ENCODE assay signal across 8 mouse cellular contexts in genomic region chr3:25653010-25653409, GRCm38 (mm10).
A peak's percentile ranks its signal among the peaks of the same experiment; 100 is the strongest.
DNase-seq lines count a peak whose midpoint lies in the region; ATAC-seq and TF ChIP-seq lines count a peak whose summit lies in the region.

No protein-coding gene starts in this region.

- WGBS in cerebellum, adult 2 months = 81% methylated on average over 4 of the region's 4 CpGs

- DNase-seq in layer of hippocampus, adult 2 months (ENCODE audit: low spot score in 2 of 2) = no peak
- no peak for DNase-seq in layer of hippocampus, adult 9-10 months (ENCODE audit: low spot score)
- DNase-seq in MEL-GATA-1-ER (ENCODE audit: extremely low read depth, low read depth) = peak; percentile 13
- peak; percentile 38 to 44 for DNase-seq in cerebellum, adult 2 months
- peak; percentile 23 for DNase-seq in forelimb bud, embryonic 11.5 days (ENCODE audit: low read depth, low spot score)
- DNase-seq in right cerebral cortex, postnatal 25 days = no peak
- DNase-seq in T-cell, adult 2 months (ENCODE audit: low spot score) = no peak

- TF ChIP-seq POLR2A in cerebellum, adult 2 months (IDR thresholded peaks at IDR 0.05; ENCODE audit: borderline replicate concordance, insufficient read depth, low read length) = no peak

- no peaks in the 10 kb centered on the region; the same call in 1 of the 2 replicates for H3K4me1 ChIP-seq in cerebellum, adult 2 months (ENCODE audit: control insufficient read depth, insufficient read depth, low read length)

- no peaks in the 10 kb centered on the region for H3K27me3 ChIP-seq in cerebellum, adult 2 months (ENCODE audit: control insufficient read depth, insufficient read depth, low read length)

- H3K27ac ChIP-seq in layer of hippocampus, adult 2 months = no peak overlapping the region
- no peak overlapping the region for H3K27ac ChIP-seq in cerebellum, adult 2 months (ENCODE audit: insufficient read depth, low read length)

- peak; percentile 78 for TF ChIP-seq CTCF in layer of hippocampus, adult 2 months (conservative IDR thresholded peaks at IDR 0.05)
- TF ChIP-seq CTCF in cerebellum, adult 2 months (IDR thresholded peaks at IDR 0.05; ENCODE audit: borderline replicate concordance, insufficient read depth, low read depth, low read length) = peak; percentile 49; the same call in 1 of the 2 replicates

- ATAC-seq in megakaryocyte progenitor cell, adult 5-6 weeks (replicated peaks; ENCODE audit: poor library complexity) = peak; percentile 50; the same call in 1 of the 2 replicates

- no peak overlapping the region for H3K4me3 ChIP-seq in layer of hippocampus, adult 2 months
- H3K4me3 ChIP-seq in cerebellum, adult 2 months (replicated peaks; ENCODE audit: insufficient read depth, low read depth, low read length) = no peak overlapping the region

Comparison
In these comparisons a context has a peak if more than half of its experiments do, and no peak if none do; other contexts are left out.
1. DNase-seq: peak in MEL-GATA-1-ER (single experiment), cerebellum, adult 2 months (2 of 2) and forelimb bud, embryonic 11.5 days (single experiment); none in layer of hippocampus, adult 2 months (0 of 2), layer of hippocampus, adult 9-10 months (single experiment), right cerebral cortex, postnatal 25 days (single experiment) and T-cell, adult 2 months (single experiment).